Mouse (Mus musculus) testis, adult 10 weeks (tissue): ENCODE data around the gene Cnot1. TPM values are rescaled to one million over a fixed set of nuclear protein-coding genes. Genes with fewer than 3 reads are reported as not detected.

Experiments used
- polyA plus RNA-seq: library from polyadenylated mRNA; stranded (reverse); fragments of 350-450 nt; fragmentation: Illumina TruSeq; extraction: RNeasy Lipid Tissue Mini Kit (QIAGEN cat#74804); gene quantifications from one replicate; pipeline ENCODE4 v1.2.3, GENCODE M21; 2014; ENCODE audit warnings: low read depth, low replicate concordance

Gene Cnot1
- 401 TPM for polyA plus RNA-seq

GRCm38 (mm10) chr8:95807331-95807843, at the start of gene Cnot1:
Gene Cnot1, minus strand, starts transcription at chr8:95807464.

GRCm38 (mm10) chr8:95853102-95853843, 46.0 kb upstream of the Cnot1 start, which contains the start of gene Slc38a7:
Gene Slc38a7, minus strand, starts transcription at chr8:95853539.

GRCm38 (mm10) chr8:95825162-95825561, 17.9 kb upstream of the Cnot1 start, which contains the start of gene Sap18b:
Gene Sap18b, plus strand, starts transcription at chr8:95825346.

GRCm38 (mm10) chr8:95715676-95716531, 91.4 kb downstream of the Cnot1 start, which contains the start of gene Setd6:
Gene Setd6, plus strand, starts transcription at chr8:95715881.

GRCm38 (mm10) chr8:95676631-95677030, 130.6 kb downstream of the Cnot1 start, which contains the start of gene Ndrg4:
Gene Ndrg4, plus strand, starts transcription at chr8:95676980.

Other genes with a start within 250 kb of the Cnot1 start
- gene Prss54, start 231.1 kb downstream of the Cnot1 start, polyA plus RNA-seq = 200 TPM
- 5.9 TPM for gene Gins3, start 174.0 kb downstream of the Cnot1 start, polyA plus RNA-seq
- 5.0 TPM for gene Ndrg4, start 130.5 kb downstream of the Cnot1 start, polyA plus RNA-seq
- gene Setd6, start 91.6 kb downstream of the Cnot1 start, polyA plus RNA-seq = 4.5 TPM
- 2.8 TPM for gene Sap18b, start 17.9 kb upstream of the Cnot1 start, polyA plus RNA-seq
- 0.91 TPM for gene Slc38a7, start 46.1 kb upstream of the Cnot1 start, polyA plus RNA-seq
- gene Got2, start 81.1 kb upstream of the Cnot1 start, polyA plus RNA-seq = 2.6 TPM